Mouse (Mus musculus) ES-E14 (cell line): ENCODE measurements at regions not wholly inside any gene's neighbourhood (a gene's known extent, or its start where the extent isn't known, plus 50 kb on each side); places are given as distances from the start of the nearest gene placed in this dataset.
A peak's percentile ranks its signal among the peaks of the same experiment; 100 is the strongest.

Source experiments
- DNase-seq: peaks from one replicate; pipeline ENCODE4 v3.0.0-alpha.2; 2013; ENCODE audit warnings: low read depth, low spot score
- H3K27ac ChIP-seq: 2 replicates; pipeline ENCODE4 v1.5.1; 2012; ENCODE audit warnings: low read depth, mild to moderate bottlenecking, low read length, moderate library complexity, mixed read lengths; ENCODE audit not compliant: poor library complexity, insufficient read depth, severe bottlenecking
- H3K36me3 ChIP-seq: 2 replicates; pipeline ENCODE4 v1.6.1; 2012; ENCODE audit warnings: mild to moderate bottlenecking, low read length, moderate library complexity, mixed read lengths; ENCODE audit not compliant: control insufficient read depth, poor library complexity, insufficient read depth, severe bottlenecking
- H3K4me1 ChIP-seq, 2 experiments: fragments of 150-350 bp in 1 of 2; sonication (generic) in 1 of 2; 2 replicates each; pipeline ENCODE4 v1.6.1; 2012; ENCODE audit warnings: low read length in 2 of 2, mild to moderate bottlenecking in 1 of 2, mixed read lengths in 1 of 2; ENCODE audit not compliant: control insufficient read depth in 2 of 2, insufficient read depth in 2 of 2, poor library complexity in 1 of 2
- H3K4me3 ChIP-seq, 2 experiments: fragments of 150-350 bp in 1 of 2; sonication (generic) in 1 of 2; 2 replicates each; pipeline ENCODE4 v1.5.1; 2012; ENCODE audit warnings: low read length in 2 of 2, low read depth in 1 of 2, mild to moderate bottlenecking in 1 of 2, mixed read lengths in 1 of 2; ENCODE audit not compliant: insufficient read depth in 1 of 2, poor library complexity in 1 of 2, severe bottlenecking in 1 of 2
- H3K9ac ChIP-seq: 2 replicates; pipeline ENCODE4 v1.6.1; 2012; ENCODE audit warnings: low read depth, mild to moderate bottlenecking, low read length, mixed read lengths; ENCODE audit not compliant: poor library complexity, insufficient read depth, severe bottlenecking
- H3K9me3 ChIP-seq: fragments of 150-350 bp; sonication (generic); 2 replicates; pipeline ENCODE4 v1.6.1; 2012; ENCODE audit warnings: low read depth, mild to moderate bottlenecking, low read length; ENCODE audit not compliant: control insufficient read depth, insufficient read depth
- CHD2 ChIP-seq: IDR thresholded peaks from 2 replicates; pipeline ENCODE4 v1.6.1; 2014; ENCODE audit warnings: mild to moderate bottlenecking, low read depth, low read length, inconsistent platforms
- HCFC1 ChIP-seq: IDR thresholded peaks from 2 replicates; pipeline ENCODE4 v1.6.1; 2012; ENCODE audit warnings: low read length, inconsistent platforms, borderline replicate concordance; ENCODE audit not compliant: insufficient read depth
- MAFK ChIP-seq: IDR thresholded peaks from 2 replicates; pipeline ENCODE4 v1.6.1; 2014; ENCODE audit warnings: mild to moderate bottlenecking, low read depth, low read length, inconsistent platforms; ENCODE audit not compliant: insufficient read depth
- ZC3H11A ChIP-seq: IDR thresholded peaks from 2 replicates; pipeline ENCODE4 v1.6.1; 2012; ENCODE audit warnings: low read depth, mild to moderate bottlenecking, inconsistent platforms, low read length, borderline replicate concordance
- ZNF384 ChIP-seq: IDR thresholded peaks from 2 replicates; pipeline ENCODE4 v1.6.1; 2012; ENCODE audit warnings: low read depth, low read length, inconsistent platforms
- in situ Hi-C, 2 experiments: fragments of 600-800 bp; cut with MboI; formaldehyde crosslinking; loops; one replicate each; pipeline ENCODE4 v1.15.1; 2025; ENCODE audit warnings: low sequenced_read_pairs in 2 of 2, inconsistent platforms in 1 of 2; ENCODE audit not compliant: unreplicated experiment in 2 of 2

- DNase-seq: no peak
- Histone ChIP-seq H3K36me3 (no peaks in the 10 kb centered on the region), H3K4me1 (no peaks in the 10 kb centered on the region), H3K4me3 (no peak overlapping the region), H3K9me3 (no peaks in the 10 kb centered on the region), H3K9ac (no peak overlapping the region), H3K27ac (no peak overlapping the region)
- in situ Hi-C loops: no loop called here
- TF ChIP-seq ZNF384 (no peak), MAFK (no peak), ZC3H11A (no peak), CHD2 (no peak), HCFC1 (no peak)
These were observed 136.2 kb upstream of the Prep start for GRCm38 (mm10) chr10:44930796-44931195.

- in situ Hi-C loops: no loop called here
- Histone ChIP-seq H3K4me3 (no peak overlapping the region), H3K36me3 (no peaks in the 10 kb centered on the region), H3K27ac (no peak overlapping the region), H3K9ac (no peak overlapping the region), H3K4me1 (no peaks in the 10 kb centered on the region), H3K9me3 (no peaks in the 10 kb centered on the region)
- TF ChIP-seq ZC3H11A: no peak
- no peak for TF ChIP-seq ZNF384
- no peak for TF ChIP-seq MAFK
- TF ChIP-seq CHD2: no peak
- no peak for TF ChIP-seq HCFC1
- DNase-seq: no peak
These were observed 153.1 kb upstream of the Prep start for GRCm38 (mm10) chr10:44913751-44914388.

DNA sequence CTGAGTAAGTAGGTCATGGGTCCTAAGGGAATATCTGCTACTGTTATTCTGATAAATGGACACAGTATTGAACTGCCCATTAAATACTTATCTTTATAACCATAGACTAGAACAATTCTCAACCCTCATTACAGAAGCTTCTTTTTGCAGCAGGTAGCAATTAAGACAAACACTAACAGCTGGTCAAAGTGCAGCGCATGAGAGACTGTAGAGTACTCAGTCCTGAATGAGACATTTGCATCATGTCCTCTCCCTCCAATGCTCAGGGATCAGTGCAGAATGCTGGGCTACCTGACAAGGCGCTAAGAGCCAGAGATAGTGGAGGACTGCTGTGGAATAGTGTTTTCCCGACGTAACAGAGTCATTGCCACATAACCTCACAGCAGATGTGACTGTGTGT, 162.5 kb upstream of the Prep start:
- H3K27ac ChIP-seq: no peak overlapping the region
- no peaks in the 10 kb centered on the region for H3K36me3 ChIP-seq
- in situ Hi-C loops: no loop called here
- DNase-seq: no peak
- H3K4me3 ChIP-seq: no peak overlapping the region
- peaks cover 0 to 2% of the 10 kb centered on the region in 2 experiments; a peak in 1 of 4 replicates for H3K4me1 ChIP-seq
- H3K9ac ChIP-seq: no peak overlapping the region
- TF ChIP-seq ZNF384 (no peak), MAFK (no peak), CHD2 (no peak), ZC3H11A (no peak), HCFC1 (no peak)
- no peaks in the 10 kb centered on the region for H3K9me3 ChIP-seq

GRCm38 (mm10) chr10:44901203-44901602, 165.8 kb upstream of the Prep start:
- TF ChIP-seq MAFK (no peak), HCFC1 (no peak), ZC3H11A (no peak), ZNF384 (no peak), CHD2 (no peak)
- Histone ChIP-seq H3K9ac (no peak overlapping the region), H3K27ac (no peak overlapping the region), H3K4me1 (peaks cover 0 to 2% of the 10 kb centered on the region in 2 experiments; a peak in 1 of 4 replicates), H3K9me3 (no peaks in the 10 kb centered on the region), H3K36me3 (no peaks in the 10 kb centered on the region), H3K4me3 (no peak overlapping the region)
- in situ Hi-C loops: no loop called here
- DNase-seq: no peak

DNA sequence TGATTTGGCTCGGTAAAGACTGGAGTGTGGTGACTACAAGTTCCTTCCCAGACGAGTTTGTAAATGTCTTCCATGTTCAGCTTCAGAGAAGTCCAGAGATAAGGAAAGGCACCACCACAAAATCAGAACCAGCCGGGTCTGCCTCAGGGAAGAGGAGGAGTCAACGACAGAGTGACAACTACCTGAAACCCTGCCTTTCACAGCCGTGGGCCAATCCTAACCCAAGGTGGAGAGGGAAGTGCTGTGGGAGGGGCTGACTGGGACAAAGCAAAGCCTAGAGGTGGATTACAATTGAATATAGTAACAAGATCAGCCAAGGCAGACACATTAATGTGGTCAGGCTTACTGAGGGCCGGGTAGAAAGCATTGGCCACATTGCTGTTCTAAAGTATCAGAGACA, 174.9 kb upstream of the Prep start:
- in situ Hi-C loops: no loop called here
- DNase-seq: peak; percentile 28
- TF ChIP-seq MAFK (no peak), ZNF384 (no peak), ZC3H11A (no peak), CHD2 (no peak), HCFC1 (no peak)
- no peaks in the 10 kb centered on the region; a peak in 1 of 4 replicates for H3K4me1 ChIP-seq
- no peaks in the 10 kb centered on the region for H3K9me3 ChIP-seq
- no peak overlapping the region for H3K27ac ChIP-seq
- no peak overlapping the region for H3K4me3 ChIP-seq
- H3K9ac ChIP-seq: no peak overlapping the region
- no peaks in the 10 kb centered on the region for H3K36me3 ChIP-seq
